Mouse (Mus musculus): Measurements from ENCODE around the gene Insl5. TPM values are rescaled to one million over a fixed set of nuclear protein-coding genes. Genes with fewer than 3 reads are reported as not detected.

Gene Insl5
- not detected in 2 replicates for polyA plus RNA-seq (2014; fragmentation: Nextera tagmentation; extraction: Ambion mirVana)

DNA sequence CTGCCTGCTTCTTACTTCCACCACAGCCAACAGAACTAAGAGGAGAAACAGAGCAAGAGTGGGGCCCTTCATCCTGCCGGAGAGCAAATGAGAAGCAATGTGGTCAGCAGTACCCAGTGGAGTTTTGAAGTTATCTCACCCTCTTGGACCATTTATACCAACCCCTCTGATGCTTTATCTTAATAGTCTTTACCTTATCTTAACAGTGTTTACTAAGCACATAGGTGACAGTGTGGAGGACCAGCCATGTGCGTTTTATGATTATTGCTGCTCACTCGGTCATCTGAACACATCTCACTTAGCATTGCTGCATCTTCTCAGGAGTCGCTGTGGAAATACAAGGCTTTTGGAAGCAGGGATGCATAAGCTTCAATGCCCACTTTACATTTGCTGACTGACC, at the start of gene Insl5:
Gene Insl5, minus strand, starts transcription at position 222 of the 400 bp plus-strand sequence.
- 93% methylated on average over 4 of the region's 4 CpGs for WGBS
- Histone ChIP-seq H3K4me1 (replicated peaks; ENCODE audit: control insufficient read depth, insufficient read depth, low read length) (no peaks in the 10 kb centered on the region), H3K4me3 (ENCODE audit: low read depth, low read length) (no peak within 1 kb of the TSS), H3K9me3 (ENCODE audit: control insufficient read depth, low read length) (no peaks in the 10 kb centered on the region), H3K9ac (ENCODE audit: low read length) (no peak within 1 kb of the TSS), H3K4me2 (ENCODE audit: low read depth, low read length, severe bottlenecking) (no peak within 1 kb of the TSS), H3K36me3 (ENCODE audit: control insufficient read depth, insufficient read depth, low read length) (no peaks in the 10 kb centered on the region), H3K27me3 (ENCODE audit: control insufficient read depth, insufficient read depth, low read length) (no peaks in the 10 kb centered on the region), H3K27ac (ENCODE audit: low read depth, low read length) (no peak within 1 kb of the TSS)
- DNase-seq (ENCODE audit: low spot score): no peak
- no peak for ATAC-seq (replicated peaks; ENCODE audit: low FRiP score)

DNA sequence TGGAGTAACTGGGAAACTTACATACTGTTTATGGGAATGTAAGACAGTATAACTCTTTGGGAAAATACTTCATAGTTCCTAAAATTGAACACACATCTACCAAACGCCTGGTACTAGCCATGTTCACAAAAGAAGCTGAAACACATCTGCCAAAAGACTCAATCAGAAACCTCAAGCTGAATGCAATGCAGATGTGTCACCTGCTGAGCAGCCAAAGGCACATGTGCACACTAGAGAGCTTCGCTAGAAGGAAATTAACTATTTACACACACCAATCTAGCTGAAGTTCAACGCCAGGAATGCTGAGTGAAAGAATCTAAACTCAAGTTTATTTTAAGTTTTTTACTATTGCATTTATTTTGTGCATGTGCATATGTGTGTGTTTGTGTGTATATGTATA, 44.0 kb upstream of the Insl5 start:
- Histone ChIP-seq H3K4me3 (ENCODE audit: low read depth, low read length) (no peak overlapping the region), H3K27ac (ENCODE audit: low read depth, low read length) (no peak overlapping the region), H3K4me1 (replicated peaks; ENCODE audit: control insufficient read depth, insufficient read depth, low read length) (no peaks in the 10 kb centered on the region), H3K27me3 (ENCODE audit: control insufficient read depth, insufficient read depth, low read length) (no peaks in the 10 kb centered on the region), H3K4me2 (ENCODE audit: low read depth, low read length, severe bottlenecking) (no peak overlapping the region), H3K9ac (ENCODE audit: low read length) (no peak overlapping the region), H3K9me3 (ENCODE audit: control insufficient read depth, low read length) (no peaks in the 10 kb centered on the region), H3K36me3 (ENCODE audit: control insufficient read depth, insufficient read depth, low read length) (no peaks in the 10 kb centered on the region)
- ATAC-seq (replicated peaks; ENCODE audit: low FRiP score) (no peak), DNase-seq (ENCODE audit: low spot score) (no peak)
- 75% methylated on average over 3 of the region's 3 CpGs for WGBS

DNA sequence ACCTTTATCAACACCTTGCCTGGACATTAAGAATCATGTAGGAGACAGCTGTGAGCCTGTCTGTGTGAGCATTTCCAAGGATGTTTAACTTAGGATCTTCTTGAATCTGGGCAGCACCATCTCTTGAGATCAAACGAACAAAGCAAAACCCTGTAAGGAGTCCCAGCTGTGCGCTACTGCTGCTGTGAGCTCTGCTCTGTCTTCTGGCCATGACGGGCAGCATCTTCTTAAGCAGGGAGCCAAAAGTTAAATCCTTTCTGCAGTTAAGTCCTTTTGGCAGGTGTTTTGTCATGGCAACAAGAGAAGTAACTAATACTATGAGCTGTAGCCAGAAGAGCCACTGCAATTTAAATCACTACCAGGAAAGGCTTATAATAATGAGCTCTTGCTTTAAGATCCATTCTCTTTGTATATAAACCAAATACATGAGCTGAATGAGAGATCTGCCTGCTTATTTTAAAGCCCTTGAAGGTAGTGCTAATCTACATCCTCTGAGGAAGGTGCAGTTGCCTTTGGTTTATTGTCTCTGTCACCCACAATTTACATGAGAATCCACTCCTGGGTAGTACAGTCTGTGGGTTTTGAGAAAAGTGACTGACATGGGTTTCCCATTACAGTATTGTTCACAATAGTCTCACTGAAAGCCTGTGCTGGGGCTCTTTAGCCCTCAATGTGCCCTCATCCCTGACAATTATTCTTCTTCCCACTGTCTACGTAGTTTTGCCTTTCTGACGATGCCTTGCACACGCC, 41.4 kb upstream of the Insl5 start:
- Histone ChIP-seq H3K27ac (ENCODE audit: low read depth, low read length) (no peak overlapping the region), H3K4me1 (replicated peaks; ENCODE audit: control insufficient read depth, insufficient read depth, low read length) (no peaks in the 10 kb centered on the region), H3K9me3 (ENCODE audit: control insufficient read depth, low read length) (no peaks in the 10 kb centered on the region), H3K4me2 (ENCODE audit: low read depth, low read length, severe bottlenecking) (no peak overlapping the region), H3K9ac (ENCODE audit: low read length) (no peak overlapping the region), H3K4me3 (ENCODE audit: low read depth, low read length) (no peak overlapping the region), H3K36me3 (ENCODE audit: control insufficient read depth, insufficient read depth, low read length) (no peaks in the 10 kb centered on the region), H3K27me3 (ENCODE audit: control insufficient read depth, insufficient read depth, low read length) (no peaks in the 10 kb centered on the region)
- DNase-seq (ENCODE audit: low spot score) (no peak), ATAC-seq (replicated peaks; ENCODE audit: low FRiP score) (no peak)
- WGBS: 42% methylated on average over 6 of the region's 6 CpGs

DNA sequence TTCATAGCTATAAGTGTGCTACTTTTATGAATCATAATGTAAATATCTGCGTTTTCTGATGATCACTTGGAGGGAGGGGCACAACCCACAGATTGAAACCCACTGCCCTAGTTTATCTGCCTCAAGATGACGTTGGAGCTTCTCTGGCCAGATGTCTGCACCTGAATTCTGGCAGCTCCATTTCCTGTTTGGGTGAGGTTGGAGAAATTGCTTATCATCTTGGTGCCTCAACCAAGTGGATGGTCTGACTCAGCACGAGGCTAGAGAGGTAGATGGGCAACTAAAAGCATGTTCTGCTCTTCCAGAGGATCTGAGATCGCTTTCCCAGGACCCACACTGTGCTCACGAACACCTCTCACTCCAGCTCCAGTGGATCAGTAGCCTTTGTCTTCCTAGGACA, 38.3 kb upstream of the Insl5 start:
- no peaks in the 10 kb centered on the region for H3K27me3 ChIP-seq (ENCODE audit: control insufficient read depth, insufficient read depth, low read length)
- H3K36me3 ChIP-seq (ENCODE audit: control insufficient read depth, insufficient read depth, low read length): no peaks in the 10 kb centered on the region
- 89% methylated on average over 5 of the region's 5 CpGs for WGBS
- no peak overlapping the region for H3K9ac ChIP-seq (ENCODE audit: low read length)
- no peaks in the 10 kb centered on the region for H3K9me3 ChIP-seq (ENCODE audit: control insufficient read depth, low read length)
- no peaks in the 10 kb centered on the region for H3K4me1 ChIP-seq (replicated peaks; ENCODE audit: control insufficient read depth, insufficient read depth, low read length)
- ATAC-seq (replicated peaks; ENCODE audit: low FRiP score) (no peak), DNase-seq (ENCODE audit: low spot score) (no peak)
- H3K4me2 ChIP-seq (ENCODE audit: low read depth, low read length, severe bottlenecking): no peak overlapping the region
- H3K27ac ChIP-seq (ENCODE audit: low read depth, low read length): no peak overlapping the region
- H3K4me3 ChIP-seq (ENCODE audit: low read depth, low read length): no peak overlapping the region

DNA sequence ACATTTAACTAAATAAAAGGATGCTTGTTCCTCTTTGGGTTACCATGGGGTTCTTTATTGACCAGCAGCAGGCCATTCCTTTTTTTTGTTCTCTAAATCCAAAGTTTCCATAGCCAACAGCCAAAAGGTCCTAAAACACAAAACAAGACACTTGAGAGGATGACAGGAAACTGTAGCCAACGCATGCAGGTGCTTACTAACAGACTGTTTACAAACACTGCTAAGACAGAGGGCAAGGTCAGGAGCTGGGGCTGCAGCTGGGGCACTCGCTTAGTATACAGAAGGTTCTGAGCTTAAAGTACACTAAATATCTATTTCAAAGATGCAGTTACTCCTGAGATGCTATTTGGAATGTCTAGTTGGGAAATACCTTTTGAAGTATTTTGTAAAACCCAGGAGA, 37.8 kb upstream of the Insl5 start:
- Histone ChIP-seq H3K4me2 (ENCODE audit: low read depth, low read length, severe bottlenecking) (no peak overlapping the region), H3K27ac (ENCODE audit: low read depth, low read length) (no peak overlapping the region), H3K4me3 (ENCODE audit: low read depth, low read length) (no peak overlapping the region), H3K36me3 (ENCODE audit: control insufficient read depth, insufficient read depth, low read length) (no peaks in the 10 kb centered on the region), H3K9me3 (ENCODE audit: control insufficient read depth, low read length) (no peaks in the 10 kb centered on the region), H3K27me3 (ENCODE audit: control insufficient read depth, insufficient read depth, low read length) (no peaks in the 10 kb centered on the region), H3K4me1 (replicated peaks; ENCODE audit: control insufficient read depth, insufficient read depth, low read length) (no peaks in the 10 kb centered on the region), H3K9ac (ENCODE audit: low read length) (no peak overlapping the region)
- DNase-seq (ENCODE audit: low spot score) (no peak), ATAC-seq (replicated peaks; ENCODE audit: low FRiP score) (no peak)
- 84% methylated on average over 2 of the region's 2 CpGs for WGBS

DNA sequence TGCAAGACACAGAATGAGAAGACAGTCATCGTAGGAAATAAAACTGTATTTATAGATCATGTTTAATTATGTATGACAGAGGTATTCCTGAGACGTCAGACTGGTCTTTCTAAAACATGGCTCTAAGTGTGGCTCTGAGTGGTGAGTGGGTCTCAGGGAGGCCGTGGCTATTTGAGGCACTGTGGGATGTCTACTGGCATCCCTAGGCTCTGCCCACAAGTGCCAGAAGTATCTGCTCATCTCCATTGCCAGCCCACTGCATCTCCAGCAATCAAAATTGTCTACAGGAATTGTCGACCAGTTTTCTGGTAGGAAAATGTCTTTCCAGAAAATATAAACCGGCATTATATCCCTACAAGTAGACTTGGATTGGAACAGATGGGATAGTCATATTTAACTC, 30.3 kb upstream of the Insl5 start:
- WGBS: 89% methylated on average over 5 of the region's 5 CpGs
- ATAC-seq (replicated peaks; ENCODE audit: low FRiP score) (no peak), DNase-seq (ENCODE audit: low spot score) (no peak)
- Histone ChIP-seq H3K4me2 (ENCODE audit: low read depth, low read length, severe bottlenecking) (no peak overlapping the region), H3K9me3 (ENCODE audit: control insufficient read depth, low read length) (no peaks in the 10 kb centered on the region), H3K4me3 (ENCODE audit: low read depth, low read length) (no peak overlapping the region), H3K9ac (ENCODE audit: low read length) (no peak overlapping the region), H3K27ac (ENCODE audit: low read depth, low read length) (no peak overlapping the region), H3K36me3 (ENCODE audit: control insufficient read depth, insufficient read depth, low read length) (no peaks in the 10 kb centered on the region), H3K4me1 (replicated peaks; ENCODE audit: control insufficient read depth, insufficient read depth, low read length) (no peaks in the 10 kb centered on the region), H3K27me3 (ENCODE audit: control insufficient read depth, insufficient read depth, low read length) (no peaks in the 10 kb centered on the region)

DNA sequence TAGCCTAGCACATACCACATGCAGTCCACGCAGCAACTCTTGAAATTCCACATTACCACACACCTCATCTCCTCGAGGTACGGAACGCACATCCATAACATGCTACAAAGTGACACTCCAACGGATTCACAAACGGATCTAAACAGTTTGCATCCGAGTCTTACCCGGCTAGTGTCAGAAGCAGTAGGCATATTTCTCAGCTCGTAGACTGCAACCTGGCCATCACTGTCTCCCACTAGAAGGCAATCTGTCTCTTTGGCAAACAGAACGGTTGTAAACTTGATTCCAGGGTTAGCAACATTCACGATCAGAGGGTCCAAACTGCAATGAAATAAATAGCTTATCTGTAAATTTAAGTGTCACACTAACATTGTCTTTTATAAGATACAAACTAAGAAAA, 21.4 kb upstream of the Insl5 start:
- Histone ChIP-seq H3K27me3 (ENCODE audit: control insufficient read depth, insufficient read depth, low read length) (no peaks in the 10 kb centered on the region), H3K4me1 (replicated peaks; ENCODE audit: control insufficient read depth, insufficient read depth, low read length) (no peaks in the 10 kb centered on the region), H3K9ac (ENCODE audit: low read length) (no peak overlapping the region), H3K4me2 (ENCODE audit: low read depth, low read length, severe bottlenecking) (no peak overlapping the region), H3K36me3 (ENCODE audit: control insufficient read depth, insufficient read depth, low read length) (no peaks in the 10 kb centered on the region), H3K4me3 (ENCODE audit: low read depth, low read length) (no peak overlapping the region), H3K27ac (ENCODE audit: low read depth, low read length) (no peak overlapping the region), H3K9me3 (ENCODE audit: control insufficient read depth, low read length) (no peaks in the 10 kb centered on the region)
- no peak for ATAC-seq (replicated peaks; ENCODE audit: low FRiP score)
- DNase-seq (ENCODE audit: low spot score): no peak
- 90% methylated on average over 11 of the region's 11 CpGs for WGBS

DNA sequence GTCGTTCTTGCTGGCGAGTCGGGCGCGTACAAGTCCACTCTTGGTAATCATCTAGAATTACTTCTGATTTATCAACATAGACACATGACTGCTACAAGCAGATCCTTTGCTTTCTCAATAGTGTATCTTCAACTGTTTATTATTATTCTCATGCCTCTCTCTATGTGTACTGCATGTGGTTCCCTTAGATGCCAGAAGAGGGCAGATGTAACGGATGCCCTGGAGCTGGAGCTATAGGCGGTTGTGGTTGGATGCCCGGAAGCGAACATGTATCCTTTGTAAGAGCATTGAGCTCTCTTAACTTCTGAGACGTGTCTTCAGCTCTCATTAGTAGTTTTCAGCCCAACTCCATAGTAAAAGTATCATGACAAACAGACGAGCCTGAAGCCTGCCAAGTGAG, 16.4 kb upstream of the Insl5 start:
- no peak for ATAC-seq (replicated peaks; ENCODE audit: low FRiP score)
- Histone ChIP-seq H3K27me3 (ENCODE audit: control insufficient read depth, insufficient read depth, low read length) (no peaks in the 10 kb centered on the region), H3K4me1 (replicated peaks; ENCODE audit: control insufficient read depth, insufficient read depth, low read length) (no peaks in the 10 kb centered on the region)

DNA sequence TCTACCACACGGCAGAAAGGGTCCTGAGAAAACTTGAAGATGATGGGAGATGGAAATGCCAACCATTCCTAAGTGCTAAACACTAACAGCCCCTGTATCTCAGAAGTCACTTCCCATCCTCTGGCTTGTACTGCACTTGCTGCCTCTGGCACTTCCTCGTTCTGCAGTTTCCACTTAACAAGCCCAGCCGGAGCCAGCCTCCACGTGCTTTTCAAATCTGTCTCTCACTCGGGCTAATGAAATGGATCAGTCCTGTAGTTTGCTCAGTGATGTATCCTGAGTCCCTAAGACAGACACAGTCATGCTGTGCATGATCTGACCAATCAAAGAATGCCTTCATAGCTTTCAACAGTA, 13.2 kb upstream of the Insl5 start:
- no peak overlapping the region for H3K4me3 ChIP-seq (ENCODE audit: low read depth, low read length)
- H3K4me1 ChIP-seq (replicated peaks; ENCODE audit: control insufficient read depth, insufficient read depth, low read length): no peaks in the 10 kb centered on the region
- WGBS: 76% methylated on average over 5 of the region's 5 CpGs
- no peak overlapping the region for H3K27ac ChIP-seq (ENCODE audit: low read depth, low read length)
- H3K9ac ChIP-seq (ENCODE audit: low read length): no peak overlapping the region
- DNase-seq (ENCODE audit: low spot score) (no peak), ATAC-seq (replicated peaks; ENCODE audit: low FRiP score) (no peak)
- H3K4me2 ChIP-seq (ENCODE audit: low read depth, low read length, severe bottlenecking): no peak overlapping the region
- H3K27me3 ChIP-seq (ENCODE audit: control insufficient read depth, insufficient read depth, low read length): no peaks in the 10 kb centered on the region
- H3K9me3 ChIP-seq (ENCODE audit: control insufficient read depth, low read length): no peaks in the 10 kb centered on the region
- no peaks in the 10 kb centered on the region for H3K36me3 ChIP-seq (ENCODE audit: control insufficient read depth, insufficient read depth, low read length)

More for the DNA sequence above, 16.4 kb upstream of the Insl5 start:
- no peak for DNase-seq (ENCODE audit: low spot score)
- H3K4me2 ChIP-seq (ENCODE audit: low read depth, low read length, severe bottlenecking): no peak overlapping the region
- no peaks in the 10 kb centered on the region for H3K36me3 ChIP-seq (ENCODE audit: control insufficient read depth, insufficient read depth, low read length)
- no peak overlapping the region for H3K9ac ChIP-seq (ENCODE audit: low read length)
- no peak overlapping the region for H3K4me3 ChIP-seq (ENCODE audit: low read depth, low read length)
- H3K27ac ChIP-seq (ENCODE audit: low read depth, low read length): no peak overlapping the region
- WGBS: 92% methylated on average over 11 of the region's 11 CpGs
- H3K9me3 ChIP-seq (ENCODE audit: control insufficient read depth, low read length): no peaks in the 10 kb centered on the region
